Mouse (Mus musculus): ENCODE results near the gene Irf2bp1.

Irf2bp1 gene

DNA sequence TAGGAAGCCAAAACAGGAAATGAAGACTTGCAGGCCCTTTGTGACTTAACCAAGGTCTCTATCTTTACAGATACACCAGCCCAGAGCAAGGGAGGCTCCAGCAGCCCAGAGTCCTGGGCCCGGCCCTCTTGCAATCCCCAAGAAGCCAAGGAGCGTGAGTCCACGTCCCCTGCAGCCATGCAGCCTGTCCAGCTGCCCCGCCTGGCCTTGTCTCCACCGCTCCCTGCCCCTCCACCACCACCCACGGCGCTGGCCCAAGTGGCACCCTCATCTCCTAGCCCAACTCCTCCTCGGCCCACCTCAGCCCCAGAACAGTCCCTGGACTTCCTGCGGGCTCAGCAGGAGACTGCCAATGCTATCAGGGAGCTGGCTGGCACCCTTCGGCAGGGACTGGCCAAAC, 3.4 kb upstream of the Irf2bp1 start:
- no peak for DNase-seq (ENCODE audit: low spot score)

DNA sequence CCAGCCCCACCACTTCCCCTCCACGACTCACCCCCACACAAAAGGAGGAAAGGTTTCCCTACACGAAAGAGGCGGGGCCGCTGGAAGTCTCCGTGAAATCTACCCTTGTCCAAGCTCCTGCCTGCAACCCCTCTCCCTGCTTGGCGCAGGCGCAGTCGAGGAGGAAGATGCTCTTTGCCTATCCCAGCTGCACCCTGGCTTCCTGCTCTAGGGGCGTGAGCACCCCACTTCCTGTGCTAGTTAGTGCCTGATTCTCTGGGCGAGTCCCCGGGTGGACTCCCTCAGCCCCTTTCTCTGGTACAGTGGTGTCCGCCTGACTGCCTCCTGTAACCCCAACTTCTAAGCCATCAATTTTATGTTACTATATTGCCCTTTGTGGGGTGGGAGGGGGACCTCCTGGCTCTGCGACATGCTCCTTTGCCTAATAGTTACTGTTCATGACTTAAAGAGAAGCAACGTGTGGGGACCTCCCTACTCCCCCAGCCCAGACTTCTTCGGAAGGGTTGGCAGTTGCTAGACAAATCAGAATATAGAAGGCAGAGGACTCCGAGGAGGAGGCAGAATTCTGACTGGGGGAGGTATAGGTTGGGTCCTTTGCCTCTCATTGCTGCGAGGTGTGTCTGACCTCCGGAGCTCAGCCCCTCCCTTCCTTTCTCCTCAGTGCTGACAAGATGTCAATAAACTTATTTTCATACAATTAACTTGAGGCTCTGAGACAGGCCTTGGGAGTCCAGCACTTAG, 2.6 kb upstream of the Irf2bp1 start:
- DNase-seq (ENCODE audit: low spot score) = peak; percentile 74

DNA sequence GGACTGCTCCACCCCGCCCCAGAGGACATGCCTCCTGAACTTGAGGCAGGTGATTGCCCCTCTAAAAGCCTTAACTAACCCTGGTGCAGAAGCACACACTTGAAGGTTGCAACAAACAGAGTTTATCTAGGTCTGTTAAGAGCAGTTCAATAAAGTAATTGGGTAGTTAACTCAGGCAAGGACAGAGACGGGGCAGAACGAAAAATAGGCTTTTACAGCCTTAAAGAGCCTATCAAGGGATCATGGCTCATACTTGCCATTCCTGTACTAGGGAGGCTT, 2.1 kb upstream of the Irf2bp1 start:
- DNase-seq (ENCODE audit: low spot score) = no peak

DNA sequence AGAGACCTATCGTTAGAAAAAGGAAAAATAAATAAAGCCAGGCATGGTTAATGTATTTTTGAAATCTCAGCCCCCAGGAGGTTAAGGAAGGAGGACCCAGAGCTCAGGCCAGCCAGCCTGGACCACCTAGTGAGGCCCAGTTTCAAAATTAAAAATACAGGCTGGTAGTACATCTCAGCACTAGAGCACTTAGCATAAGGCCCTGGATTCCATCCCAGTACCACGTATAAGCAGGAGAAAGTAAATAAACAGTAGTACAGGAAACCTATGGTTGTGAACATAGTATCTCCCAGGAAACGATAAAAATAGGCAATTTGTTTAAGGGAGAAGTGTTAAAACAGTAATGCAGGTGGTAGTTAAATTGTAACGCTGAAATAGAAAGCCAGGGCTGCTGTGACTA, 1.7 kb upstream of the Irf2bp1 start:
- DNase-seq (ENCODE audit: low spot score) = no peak

DNA sequence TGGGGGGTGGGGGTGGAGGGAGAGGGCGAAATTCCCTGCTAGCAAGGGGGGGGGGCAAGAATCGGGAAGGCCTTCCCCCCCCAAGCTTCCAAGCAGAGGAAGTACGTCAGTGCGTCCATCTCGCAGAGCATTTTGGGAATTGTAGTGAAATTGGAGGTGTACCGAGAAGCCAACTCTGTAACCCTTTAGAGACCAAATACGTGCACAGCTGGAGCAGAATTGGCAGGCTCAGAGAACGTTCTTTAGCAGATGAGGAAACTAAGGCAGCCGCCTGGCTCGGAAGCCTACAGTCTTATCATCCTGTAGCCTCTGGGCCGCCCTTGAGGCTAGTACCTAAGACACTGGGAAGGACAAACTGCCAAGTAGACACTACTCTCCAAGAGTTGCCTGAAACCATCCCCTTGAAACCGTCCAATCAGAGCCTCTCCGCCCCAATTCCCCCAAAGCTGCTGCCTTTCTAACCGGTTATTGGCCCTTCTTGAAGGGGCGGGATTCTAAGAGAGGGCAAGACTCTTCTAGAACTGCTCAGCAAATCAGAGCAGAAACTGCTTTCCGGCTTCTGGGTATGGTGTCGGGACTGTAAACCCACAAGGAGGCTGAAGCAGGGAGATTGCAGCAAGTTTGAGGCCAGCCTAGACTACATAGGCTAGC, 871 bp upstream of the Irf2bp1 start:
- peak; percentile 73 for DNase-seq (ENCODE audit: low spot score)

DNA sequence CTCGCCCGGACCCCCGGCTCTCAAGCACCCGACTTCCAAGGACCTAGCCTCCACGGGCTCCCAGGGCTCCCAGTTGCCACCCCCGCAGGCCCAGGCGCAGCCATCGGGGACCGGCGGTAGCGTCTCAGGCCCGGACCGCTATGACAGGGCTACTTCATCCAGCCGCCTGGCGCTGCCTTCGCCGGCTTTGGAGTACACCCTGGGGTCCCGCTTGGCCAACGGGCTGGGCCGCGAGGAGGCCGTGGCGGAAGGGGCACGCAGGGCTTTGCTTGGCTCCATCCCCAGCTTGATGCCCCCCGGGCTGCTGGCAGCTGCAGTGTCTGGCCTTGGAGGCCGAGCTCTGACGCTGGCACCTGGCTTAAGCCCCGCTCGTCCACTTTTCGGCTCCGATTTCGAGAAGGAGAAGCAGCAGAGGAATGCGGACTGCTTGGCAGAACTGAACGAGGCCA, 811 bp downstream of the Irf2bp1 start:
- DNase-seq (ENCODE audit: low spot score) = peak; percentile 72

DNA sequence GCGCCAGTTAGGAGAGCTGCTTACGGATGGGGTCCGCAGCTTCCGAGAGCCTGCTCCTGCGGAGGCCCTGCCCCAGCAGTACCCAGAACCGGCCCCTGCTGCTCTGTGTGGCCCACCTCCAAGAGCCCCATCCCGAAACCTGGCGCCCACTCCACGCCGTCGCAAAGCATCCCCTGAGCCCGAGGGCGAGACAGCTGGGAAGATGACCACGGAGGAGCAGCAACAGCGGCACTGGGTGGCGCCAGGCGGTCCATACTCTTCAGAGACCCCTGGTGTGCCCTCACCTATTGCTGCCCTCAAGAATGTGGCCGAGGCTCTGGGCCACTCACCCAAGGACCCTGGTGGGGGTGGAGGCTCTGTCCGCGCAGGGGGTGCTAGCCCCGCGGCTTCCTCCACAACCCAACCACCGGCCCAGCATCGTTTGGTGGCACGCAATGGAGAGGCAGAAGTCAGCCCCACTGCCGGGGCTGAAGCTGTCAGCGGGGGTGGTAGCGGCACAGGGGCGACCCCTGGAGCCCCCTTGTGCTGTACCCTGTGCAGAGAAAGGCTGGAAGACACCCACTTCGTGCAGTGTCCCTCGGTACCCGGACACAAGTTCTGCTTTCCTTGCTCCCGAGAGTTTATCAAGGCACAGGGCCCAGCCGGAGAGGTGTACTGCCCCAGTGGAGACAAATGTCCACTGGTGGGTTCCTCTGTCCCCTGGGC, 1.7 kb downstream of the Irf2bp1 start:
- DNase-seq (ENCODE audit: low spot score) = no peak

DNA sequence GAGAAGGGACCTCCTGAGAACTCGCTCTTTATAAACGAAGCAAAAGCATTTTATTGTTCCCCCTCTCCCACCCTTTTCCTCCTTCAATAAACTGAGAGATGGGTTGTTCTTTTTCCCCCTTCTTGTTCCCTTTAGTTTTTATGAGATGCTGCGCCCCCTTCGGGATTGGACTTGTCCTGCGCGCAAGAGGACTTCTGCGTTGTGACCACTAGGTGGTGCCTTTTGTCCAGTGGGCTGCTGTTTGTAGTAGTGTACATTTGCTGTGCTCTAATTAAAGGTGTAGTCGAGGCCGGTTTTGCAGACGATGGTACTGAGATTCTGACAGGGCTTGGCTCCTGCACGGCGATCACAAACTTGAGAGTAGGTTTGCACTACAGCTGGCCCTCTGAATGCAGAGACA, 2.6 kb downstream of the Irf2bp1 start:
- DNase-seq (ENCODE audit: low spot score) = peak; percentile 87

DNA sequence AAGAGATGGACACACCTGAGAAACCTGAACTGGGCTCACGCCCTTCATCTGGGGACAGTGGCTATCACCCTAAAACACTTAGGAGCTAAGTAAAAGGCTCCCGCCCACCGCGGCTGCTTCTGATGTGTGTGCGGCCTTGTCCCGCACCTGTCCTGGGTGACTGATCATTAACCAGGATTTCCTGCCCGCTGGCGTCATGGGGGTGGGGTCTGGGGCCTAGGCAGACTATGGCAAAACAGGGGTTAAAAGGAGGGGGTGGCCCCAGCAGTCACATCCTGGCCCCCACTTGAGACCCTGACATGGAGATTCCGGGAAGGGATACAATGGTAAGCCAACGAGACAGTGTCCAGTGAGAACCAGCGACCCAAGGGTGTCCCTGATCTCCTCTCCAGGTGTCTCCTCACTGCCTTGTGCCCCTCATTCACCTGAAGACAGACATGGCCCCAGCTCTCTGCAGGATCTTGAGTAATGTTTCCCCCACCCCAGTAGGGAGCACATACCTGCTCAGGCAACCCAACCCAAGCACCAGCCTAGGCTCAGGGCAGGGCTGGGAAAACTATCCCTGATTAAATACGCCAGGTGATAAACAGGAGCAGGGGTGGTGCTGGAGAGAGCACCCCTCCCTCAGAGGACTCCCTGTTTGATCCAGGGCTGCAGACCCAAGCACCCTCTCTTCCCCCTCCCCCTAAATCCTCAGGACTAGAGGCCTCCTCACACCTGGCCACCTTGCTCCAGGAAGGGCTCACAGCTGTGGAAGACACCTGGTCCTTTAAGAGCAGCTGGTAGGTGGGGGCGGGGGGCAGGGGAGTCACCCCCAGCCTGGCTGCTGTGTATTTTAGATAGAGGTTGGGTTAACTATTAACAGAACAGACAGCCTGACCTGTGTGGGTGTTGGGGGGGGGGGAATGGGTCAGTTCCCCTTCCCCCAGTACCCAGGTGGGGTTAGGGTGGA, 3.5 kb downstream of the Irf2bp1 start:
- no peak for DNase-seq (ENCODE audit: low spot score)

DNA sequence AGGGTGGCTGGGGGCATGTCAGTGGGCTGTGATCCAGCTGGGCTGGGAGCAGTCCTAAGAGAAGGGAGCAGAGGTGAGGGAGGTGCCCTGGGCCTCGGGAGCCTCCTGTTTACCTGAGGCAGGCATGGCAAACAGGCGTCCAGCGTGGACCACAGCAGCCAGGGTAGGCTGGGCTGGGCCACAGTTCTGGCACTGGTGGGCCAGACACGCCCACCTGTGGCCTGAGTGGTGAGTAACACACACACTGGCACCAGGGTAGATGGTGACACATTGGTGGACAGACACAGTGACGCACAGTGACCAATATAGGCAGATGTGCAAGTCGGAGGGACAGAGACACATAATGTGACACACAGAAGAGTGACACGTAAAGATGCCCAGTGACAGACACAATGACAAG, 6.7 kb downstream of the Irf2bp1 start:
- no peak for DNase-seq (ENCODE audit: low spot score)

DNA sequence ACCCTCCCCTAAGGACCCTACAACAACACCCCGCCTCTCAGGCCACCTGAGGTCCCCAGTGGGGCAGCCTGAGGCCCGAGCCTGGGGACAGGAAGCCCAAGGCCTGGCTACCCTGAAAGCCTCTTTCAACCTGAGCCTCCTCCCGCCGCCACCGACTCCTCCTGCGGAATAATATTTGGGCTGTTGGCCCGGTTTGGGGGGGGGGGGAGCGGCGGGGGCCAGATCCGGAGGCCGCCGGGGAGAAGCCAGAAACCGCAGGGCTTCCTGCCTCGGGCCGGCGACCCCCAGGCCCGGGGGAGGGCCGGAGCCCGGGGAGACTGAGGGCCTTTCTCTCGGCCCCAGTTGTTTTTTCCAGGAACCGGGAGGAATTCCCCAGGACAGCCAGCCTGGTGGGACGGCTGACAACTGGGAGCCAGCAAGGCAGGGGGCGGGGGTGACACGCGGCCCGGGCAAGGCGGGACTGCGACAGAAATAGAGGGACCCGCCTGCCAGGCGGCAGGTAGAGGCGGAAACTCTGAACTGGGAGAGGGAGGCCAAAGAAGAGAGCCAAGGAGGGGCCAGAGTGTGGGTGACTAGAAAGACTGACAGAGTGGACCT, 8.3 kb downstream of the Irf2bp1 start:
- peak; percentile 68 for DNase-seq (ENCODE audit: low spot score)

DNA sequence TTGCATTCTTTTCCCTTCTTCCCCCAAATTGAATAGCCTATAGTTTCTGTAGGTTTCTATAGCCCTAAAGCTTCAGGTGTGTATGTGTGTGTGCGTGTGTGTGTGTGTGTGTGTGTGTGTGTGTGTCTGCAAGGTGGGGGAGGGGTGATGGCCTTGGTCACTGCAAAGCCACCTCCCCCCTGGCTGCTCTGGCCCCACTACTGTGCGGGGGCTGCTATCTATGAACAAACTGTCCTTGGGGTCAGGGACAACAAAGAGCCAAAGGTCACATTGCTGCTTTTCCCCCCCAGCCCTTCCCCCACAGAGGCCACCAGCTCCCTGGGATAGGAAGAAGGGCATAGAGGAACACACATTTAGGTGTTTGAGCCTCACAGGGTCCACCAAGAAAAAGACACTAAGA, 9.0 kb downstream of the Irf2bp1 start:
- DNase-seq (ENCODE audit: low spot score) = peak; percentile 78

DNA sequence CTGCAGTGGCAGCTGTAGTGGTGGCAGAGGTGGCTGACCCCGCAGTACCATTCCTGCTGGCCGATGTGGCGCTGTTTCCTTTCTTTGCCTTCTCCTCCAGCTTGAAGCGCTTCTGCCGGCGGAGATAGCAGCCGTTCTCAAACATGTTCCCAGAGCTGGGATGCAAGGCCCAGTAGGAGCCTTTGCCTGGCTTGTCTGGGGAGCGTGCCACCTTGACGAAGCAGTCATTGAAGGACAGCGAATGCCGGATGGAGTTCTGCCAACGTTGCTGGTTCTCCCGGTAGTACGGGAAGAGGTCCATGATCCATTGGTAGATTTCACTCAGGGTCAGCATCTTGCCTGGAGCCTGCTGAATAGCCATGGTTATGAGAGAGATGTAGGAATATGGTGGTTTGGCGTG, 10.6 kb downstream of the Irf2bp1 start:
- peak; percentile 54 for DNase-seq (ENCODE audit: low spot score)

DNA sequence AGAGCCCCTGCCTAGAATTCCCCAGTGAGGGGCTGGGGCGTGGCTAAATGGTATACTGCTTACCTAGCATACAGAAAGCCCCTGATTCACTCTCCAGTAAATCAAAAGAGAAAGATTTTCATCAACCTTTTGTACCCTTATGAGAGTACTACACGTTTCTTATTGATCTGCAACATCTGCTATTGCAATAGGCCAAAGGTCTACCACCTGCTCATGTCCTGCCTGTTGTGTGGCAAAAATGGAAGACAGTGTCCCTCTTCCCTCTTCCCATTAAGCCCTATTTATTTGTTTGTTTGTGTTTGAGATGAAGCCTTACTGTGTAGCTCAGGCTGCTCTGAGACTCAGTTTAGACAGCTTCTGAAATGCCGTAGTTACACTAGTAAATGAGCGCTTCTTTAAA, 12.2 kb downstream of the Irf2bp1 start:
- no peak for DNase-seq (ENCODE audit: low spot score)

DNA sequence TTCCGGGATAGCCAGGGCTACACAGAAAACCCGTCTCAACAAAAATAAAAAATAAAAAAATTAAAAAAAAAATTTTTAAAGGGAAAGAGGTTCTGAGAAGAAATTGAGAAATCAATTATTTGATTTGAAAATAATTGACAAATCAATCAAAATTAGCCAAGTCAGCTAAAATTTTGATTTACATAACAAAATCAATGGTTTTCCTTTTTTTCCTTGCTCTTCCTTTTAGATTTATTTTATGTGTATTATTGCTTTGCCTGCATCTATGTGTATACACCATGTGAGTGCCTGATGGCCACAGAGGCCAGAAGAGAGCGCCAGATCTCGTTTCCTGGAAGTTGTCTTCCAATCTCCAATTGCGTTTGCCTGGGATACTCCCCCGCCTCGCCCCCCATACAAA, 14.1 kb downstream of the Irf2bp1 start:
- DNase-seq (ENCODE audit: low spot score) = no peak

DNA sequence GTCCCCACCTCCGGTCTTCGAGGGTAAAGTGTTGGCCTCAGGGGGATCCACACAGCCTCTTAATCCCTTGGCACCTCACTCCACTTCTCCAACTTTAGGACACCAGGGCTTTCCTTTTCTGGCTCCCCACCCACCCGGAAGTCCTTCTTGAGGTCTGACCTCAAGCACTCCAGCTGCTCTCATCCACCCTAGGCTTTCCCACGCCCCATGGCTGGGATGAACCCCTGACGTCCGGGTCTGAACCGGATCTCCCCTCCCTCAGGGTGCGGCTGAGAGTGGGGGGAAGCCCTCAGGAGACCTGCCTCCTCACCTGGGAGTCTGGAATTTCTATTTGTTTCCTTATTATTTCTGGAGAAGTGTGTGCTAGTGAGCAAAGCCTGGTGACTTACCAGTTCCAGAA, 17.2 kb downstream of the Irf2bp1 start:
- DNase-seq (ENCODE audit: low spot score) = no peak

DNA sequence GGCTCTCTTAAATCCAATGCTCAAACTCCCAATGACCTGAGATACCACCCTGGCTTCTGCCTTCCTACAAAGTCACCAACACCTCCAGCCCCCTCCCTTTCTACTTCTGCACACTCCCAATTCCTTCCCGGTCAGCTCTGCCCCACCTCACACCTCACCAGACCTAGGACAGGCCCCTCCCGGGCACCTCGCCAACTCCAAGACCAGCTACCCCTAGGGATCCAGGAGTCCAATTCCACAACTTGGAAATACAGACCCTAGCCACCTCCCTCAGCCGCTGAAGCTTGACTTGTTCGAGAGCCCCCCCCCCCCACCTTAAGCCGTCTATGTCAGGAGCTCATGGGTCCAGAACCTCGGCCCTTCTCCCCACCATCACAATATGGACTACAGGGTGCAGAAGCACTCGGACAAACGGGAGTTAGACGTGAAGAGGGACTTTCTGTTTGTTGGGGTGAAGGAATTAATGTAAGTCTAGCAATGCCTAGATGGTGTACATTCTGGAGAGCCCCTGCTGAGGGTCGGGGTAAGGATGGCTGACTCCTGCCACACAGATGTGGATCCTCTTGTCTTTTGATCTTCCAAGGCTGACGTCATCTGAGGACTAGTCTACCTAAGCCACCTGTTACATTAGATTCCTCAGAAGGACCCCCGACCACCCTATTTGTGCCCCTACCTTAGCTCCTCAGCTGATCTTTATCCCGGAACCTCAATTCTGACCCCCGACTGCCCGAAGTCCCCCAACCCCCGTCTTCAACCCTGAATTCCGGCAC, 18.5 kb downstream of the Irf2bp1 start:
- peak; percentile 73 for DNase-seq (ENCODE audit: low spot score)

DNA sequence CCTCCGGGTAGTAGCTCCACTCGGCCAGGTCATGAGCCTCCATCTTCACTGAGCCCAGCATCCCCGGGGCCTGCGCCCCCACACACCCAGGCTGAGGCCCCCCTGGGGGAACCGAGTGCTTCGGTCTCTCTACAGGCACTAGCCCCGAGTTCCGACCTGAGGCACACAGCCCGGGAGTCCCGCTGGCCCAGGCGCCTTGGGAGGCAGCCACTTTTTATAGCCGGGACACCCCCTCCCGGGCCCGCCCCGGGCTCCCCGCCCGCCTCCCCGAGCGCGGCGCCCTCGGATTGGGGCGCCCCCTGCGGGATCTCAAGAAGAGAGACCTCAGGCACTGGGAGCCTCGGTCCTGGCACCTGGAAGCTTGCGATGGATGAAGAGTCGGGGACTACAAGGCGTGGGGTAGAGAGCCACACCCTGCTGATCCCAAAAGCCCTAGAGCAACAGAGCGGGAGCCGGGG, 19.5 kb downstream of the Irf2bp1 start, which contains the start of gene Foxa3:
Gene Foxa3 (minus strand): TSS at position 182 of the 458 bp plus-strand sequence.
- peak; percentile 75 for DNase-seq (ENCODE audit: low spot score)

DNA sequence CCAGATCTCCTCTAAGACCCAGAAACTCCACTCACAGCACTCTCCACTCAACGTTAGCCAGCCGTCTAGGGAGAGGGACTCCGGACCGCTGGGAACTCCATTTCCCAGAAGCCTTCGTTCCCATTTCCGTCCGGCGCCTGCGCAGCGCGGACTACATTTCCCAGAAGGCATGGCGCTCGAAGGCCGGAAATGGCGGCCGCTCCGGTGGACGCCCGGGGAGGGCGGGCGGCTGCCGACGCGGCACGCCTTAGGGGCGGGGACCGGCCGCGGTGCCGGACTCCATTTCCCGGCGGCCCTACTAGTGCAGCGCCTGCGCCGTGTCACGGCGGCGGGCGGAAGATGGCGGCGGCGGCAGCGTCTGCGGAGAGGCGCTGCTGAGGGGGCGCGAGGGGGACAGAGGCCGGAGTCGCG, 20.3 kb downstream of the Irf2bp1 start, which contains the start of gene Sympk:
Gene Sympk (plus strand): TSS at position 282 of the 411 bp plus-strand sequence.
- DNase-seq (ENCODE audit: low spot score) = peak; percentile 95

DNA sequence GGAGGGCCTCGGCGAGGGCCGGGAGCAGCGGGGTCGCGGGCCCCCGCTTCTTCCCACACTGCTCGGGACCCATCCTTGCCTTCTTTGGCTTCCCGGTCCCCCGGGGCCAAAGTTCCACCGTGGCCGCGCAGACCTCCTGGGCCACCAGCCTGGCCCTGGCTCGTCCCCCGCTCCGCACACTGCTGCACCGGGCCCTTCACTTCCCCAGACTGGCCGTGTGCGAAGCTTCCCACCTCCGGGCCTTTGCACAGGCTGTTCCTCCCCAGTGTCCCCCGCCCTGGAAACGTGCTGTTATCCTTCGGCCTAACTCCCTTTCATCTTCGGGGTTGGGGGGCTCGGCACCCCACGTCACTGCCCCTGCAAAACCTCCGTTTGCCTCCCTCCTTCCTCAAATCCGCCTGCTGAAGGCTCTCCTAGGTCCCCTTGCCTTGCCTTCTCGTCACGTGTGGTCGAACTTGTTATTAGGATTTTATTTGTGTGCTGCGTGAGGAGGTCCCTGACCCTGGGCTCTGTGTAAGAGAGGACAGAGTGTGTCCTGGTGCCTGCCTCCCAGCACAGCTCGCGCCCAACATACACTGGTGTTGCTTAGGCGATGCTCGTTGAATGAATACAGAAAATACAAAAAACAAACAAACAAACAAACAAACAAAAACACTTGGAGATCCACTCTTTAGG, 20.9 kb downstream of the Irf2bp1 start:
- DNase-seq (ENCODE audit: low spot score) = peak; percentile 69

All from testis, postnatal 10 days (tissue).